Mouse (Mus musculus) lung, postnatal 36 days (tissue): ENCODE data around the gene Creld2.

Experiments
- DNase-seq: peaks from one replicate; pipeline ENCODE4 v3.0.0; 2022; ENCODE audit warnings: mixed read lengths

The Creld2 gene

GRCm38 (mm10) chr15:88854969-88855830 is 35.8 kb downstream of the Creld2 start:
- peak; percentile 85 for DNase-seq

- DNase-seq, result peak; percentile 35
Observed at GRCm38 (mm10) chr15:88855896-88856417, 36.5 kb downstream of the Creld2 start.

DNA sequence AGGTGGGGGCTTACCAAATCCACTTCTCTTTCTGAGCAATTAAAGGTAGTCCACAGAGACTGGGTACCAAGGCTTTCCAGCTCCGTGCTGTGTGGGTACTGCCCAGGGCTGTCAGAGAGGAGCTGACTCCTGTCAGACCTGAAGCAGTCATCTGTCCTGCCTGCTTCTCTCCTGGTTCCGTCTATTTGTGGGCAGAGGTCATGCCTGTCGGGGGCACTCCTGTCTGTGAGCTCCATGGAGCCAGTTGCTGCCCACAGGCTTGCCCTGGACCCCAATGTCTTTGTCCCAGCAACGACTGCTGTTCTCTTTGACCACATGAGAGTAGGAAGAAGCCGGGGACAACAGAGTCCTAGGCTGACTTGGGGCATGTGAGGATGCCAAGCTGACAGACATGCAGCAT is 37.2 kb downstream of the Creld2 start:
- DNase-seq, result no peak

- no peak for DNase-seq
Observed at GRCm38 (mm10) chr15:88857361-88857760, 37.9 kb downstream of the Creld2 start.

GRCm38 (mm10) chr15:88858141-88858541 is 38.7 kb downstream of the Creld2 start:
- peak; percentile 74 for DNase-seq

DNA sequence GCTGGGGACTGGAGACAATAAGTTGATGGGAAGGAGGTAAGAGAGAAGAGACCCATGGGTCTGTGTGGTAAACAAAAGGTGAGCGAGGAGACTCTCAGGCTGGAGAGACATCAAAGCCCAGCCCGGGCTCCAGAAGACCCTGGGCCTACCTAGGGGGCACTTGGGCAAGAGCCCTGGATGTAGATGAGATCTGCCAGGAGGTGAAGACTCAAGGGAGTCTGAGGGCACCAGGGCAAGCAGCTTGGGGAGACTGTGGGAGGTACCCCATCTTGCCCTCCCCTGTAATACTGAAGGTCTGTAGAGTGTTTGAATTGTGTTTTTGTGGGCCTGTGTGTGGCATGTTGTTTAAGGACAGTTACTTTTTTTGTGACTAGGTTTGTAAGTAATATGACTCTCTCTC is 39.3 kb downstream of the Creld2 start:
- DNase-seq, result no peak

DNA sequence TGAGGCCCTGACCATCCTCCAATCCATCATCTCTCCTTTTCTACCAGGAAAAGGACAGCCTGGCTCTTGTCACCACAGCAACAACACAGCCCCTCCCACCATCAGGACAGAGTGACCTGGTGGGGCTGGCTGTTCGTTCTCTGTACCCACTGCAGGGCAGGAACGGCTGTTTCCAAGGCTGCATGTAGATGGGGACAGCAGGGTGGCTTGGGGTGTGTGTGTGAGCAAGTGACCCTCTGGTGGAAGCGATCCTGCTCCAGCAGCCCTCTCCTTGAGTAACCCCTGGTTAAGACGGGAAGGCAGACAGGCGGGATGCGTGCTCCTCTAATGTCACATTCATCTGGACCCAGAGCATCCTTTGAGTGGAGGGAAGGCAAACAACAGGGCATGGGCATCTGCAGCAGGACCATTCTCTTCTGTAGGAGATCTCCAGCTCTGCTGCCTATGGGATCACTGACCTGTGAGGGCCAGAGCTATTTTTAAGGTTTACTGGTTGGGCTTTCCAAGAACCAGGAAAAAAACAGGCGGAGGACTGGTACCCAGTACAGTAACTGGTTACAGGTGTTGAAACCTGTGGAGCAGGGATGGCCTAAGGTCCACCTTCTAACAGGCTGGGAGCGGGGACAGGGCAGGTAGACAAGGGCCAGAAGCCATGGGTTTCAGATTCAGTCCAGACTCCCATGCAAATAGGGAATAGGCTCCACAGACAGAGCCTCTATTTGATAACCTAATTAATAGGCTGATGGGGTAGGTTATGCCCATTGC is 39.9 kb downstream of the Creld2 start:
- DNase-seq, result no peak

GRCm38 (mm10) chr15:88860781-88861180 is 41.3 kb downstream of the Creld2 start:
- DNase-seq, result no peak

- DNase-seq, result peak; percentile 98
Observed at GRCm38 (mm10) chr15:88861772-88862622, 42.6 kb downstream of the Creld2 start, which contains the start of gene Pim3. Gene Pim3 (plus strand): TSS chr15:88862186.

DNA sequence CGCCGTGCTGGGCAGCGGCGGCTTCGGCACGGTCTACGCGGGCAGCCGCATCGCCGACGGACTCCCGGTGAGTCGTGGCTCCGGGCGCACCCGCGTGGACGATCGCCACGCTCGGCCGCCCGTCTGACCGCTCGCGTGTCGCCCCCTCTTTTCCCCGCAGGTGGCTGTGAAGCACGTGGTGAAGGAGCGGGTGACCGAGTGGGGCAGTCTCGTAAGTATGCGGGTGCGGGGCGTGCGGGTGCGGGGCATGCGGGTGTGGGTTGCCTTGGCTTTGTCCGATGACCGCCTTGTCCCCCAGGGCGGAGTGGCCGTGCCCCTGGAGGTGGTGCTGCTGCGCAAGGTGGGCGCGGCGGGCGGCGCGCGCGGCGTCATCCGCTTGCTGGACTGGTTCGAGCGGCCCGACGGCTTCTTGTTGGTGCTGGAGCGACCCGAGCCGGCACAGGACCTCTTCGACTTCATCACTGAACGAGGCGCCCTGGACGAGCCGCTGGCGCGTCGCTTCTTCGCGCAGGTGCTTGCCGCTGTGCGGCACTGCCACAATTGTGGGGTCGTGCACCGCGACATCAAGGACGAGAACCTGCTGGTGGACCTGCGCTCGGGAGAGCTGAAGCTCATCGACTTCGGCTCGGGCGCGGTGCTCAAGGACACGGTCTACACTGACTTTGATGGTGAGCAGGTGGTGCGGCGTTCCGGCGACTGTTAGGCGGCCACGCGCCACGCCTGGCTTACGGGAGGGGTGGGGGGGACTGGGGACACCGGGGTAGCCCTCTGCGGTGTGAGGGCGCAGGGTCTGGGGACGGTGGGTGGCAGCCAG is 43.6 kb downstream of the Creld2 start:
- DNase-seq, result peak; percentile 70

DNA sequence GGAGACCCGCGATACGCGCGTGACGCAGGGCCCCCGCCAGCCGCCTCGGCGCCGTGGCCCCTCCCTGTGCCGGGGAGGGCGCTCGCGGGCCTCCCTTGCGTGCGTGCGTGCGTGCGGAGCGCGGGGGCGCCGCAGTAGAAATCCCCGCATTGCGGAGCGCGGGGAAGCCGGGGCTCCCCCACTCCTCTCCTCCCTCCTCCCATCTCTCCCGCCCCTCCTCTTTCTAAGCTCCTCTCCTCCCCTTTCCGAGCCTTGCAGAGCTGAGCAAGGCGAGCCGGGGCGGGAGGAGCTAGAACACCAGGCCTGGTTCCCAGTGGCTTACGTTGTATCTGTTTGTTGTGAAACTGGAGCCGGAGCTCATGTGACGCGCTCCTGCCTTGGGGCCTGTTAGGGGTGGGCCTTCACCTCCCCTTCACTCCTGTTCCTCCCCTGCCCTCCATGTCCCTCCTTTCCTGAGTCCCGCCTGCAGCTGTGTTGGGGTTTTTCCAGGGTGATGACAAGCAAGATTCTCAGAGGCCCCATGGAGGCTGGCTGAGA is 44.3 kb downstream of the Creld2 start:
- DNase-seq, result peak; percentile 97

DNA sequence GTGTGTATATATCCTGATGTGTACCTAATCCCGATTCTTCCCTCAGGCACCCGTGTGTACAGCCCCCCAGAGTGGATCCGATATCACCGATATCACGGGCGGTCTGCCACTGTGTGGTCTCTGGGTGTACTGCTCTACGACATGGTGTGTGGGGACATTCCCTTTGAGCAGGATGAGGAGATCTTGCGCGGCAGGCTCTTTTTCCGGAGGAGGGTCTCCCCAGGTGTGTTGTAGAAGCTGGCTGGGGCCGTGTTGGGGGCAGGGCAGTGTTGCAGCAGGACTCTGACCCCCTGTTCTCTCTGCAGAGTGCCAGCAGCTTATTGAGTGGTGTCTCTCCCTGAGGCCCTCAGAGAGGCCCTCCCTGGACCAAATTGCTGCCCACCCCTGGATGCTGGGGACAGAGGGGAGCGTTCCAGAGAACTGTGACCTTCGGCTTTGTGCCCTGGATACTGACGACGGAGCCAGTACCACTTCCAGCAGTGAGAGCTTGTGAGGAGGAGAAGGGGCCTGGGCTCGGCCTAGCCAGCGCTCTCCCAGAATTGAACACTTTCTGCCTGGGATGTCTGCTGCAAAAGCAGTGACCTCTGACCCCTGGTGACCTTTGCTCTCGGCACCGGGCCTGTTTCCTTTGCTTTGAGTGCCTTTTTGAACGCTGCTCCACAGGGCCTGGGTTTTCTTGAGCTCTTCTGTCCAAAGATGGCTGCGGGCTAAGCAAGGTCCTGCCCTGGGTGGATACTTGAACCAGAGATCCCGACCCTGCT is 45.0 kb downstream of the Creld2 start:
- DNase-seq, result peak; percentile 47

- no peak for DNase-seq
Observed at GRCm38 (mm10) chr15:88865061-88865460, 45.6 kb downstream of the Creld2 start.

GRCm38 (mm10) chr15:88865888-88866695 is 46.6 kb downstream of the Creld2 start:
- no peak for DNase-seq

DNA sequence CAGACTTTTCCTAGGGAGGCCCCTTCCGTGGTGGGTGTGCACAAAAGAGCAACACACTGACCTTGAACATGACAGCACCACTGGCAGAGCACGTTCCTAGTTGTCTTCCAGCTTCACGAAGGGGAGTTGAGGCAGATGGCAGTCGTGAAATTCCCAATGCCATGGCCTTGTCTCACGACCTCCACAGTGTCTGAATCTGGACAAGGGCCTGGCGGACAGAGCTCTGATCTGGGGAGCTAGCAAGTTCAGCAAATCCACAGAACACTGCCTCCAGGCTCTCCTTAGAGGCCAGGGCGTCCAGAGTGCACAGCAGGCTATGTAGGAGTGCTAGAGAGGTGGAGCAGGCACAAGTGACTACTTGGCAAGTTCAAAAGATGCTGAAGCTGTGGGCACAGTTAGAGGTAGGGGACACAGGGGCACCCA is 47.5 kb downstream of the Creld2 start:
- DNase-seq, result no peak

GRCm38 (mm10) chr15:88867368-88868023 is 48.0 kb downstream of the Creld2 start:
- DNase-seq, result peak; percentile 88

GRCm38 (mm10) chr15:88868024-88868742 is 48.7 kb downstream of the Creld2 start:
- DNase-seq, result peak; percentile 80

GRCm38 (mm10) chr15:88870418-88871185 is 51.2 kb downstream of the Creld2 start:
- DNase-seq, result no peak
